Mouse (Mus musculus) left cerebral cortex, adult 2 months (tissue): ENCODE results near the gene Opcml. TPM values are rescaled to one million over a fixed set of nuclear protein-coding genes. Genes with fewer than 3 reads are reported as not detected.

Source experiments
- DNase-seq, 2 experiments: peaks; one replicate each; pipeline ENCODE4 v3.0.0; 2021 to 2022; ENCODE audit warnings: low spot score in 2 of 2, mixed read lengths in 1 of 2; ENCODE audit errors: extremely low spot score in 1 of 2
- H3K27ac ChIP-seq: fragments of 200-600 bp; 2 replicates; pipeline ENCODE4 v1.8.1; 2022
- H3K4me3 ChIP-seq: fragments of 200-600 bp; 2 replicates; pipeline ENCODE4 v1.8.1; 2022
- CTCF ChIP-seq: fragments of 200-600 bp; IDR thresholded peaks from 2 replicates; pipeline ENCODE4 v1.8.1; 2022; ENCODE audit warnings: antibody characterized with exemption, mild to moderate bottlenecking, moderate library complexity
- intact Hi-C: fragments of 180-260 bp; cut with DNase I; formaldehyde crosslinking; loops from one replicate; pipeline ENCODE4 v1.15.1; 2025
- total RNA-seq, 2 experiments: library from RNA; stranded (reverse); gene quantifications; 2 replicates each; pipeline ENCODE4 v1.2.3; 2021

Opcml gene
- total RNA-seq, 2 experiments from 2014 or later = 250 to 251 TPM

DNA sequence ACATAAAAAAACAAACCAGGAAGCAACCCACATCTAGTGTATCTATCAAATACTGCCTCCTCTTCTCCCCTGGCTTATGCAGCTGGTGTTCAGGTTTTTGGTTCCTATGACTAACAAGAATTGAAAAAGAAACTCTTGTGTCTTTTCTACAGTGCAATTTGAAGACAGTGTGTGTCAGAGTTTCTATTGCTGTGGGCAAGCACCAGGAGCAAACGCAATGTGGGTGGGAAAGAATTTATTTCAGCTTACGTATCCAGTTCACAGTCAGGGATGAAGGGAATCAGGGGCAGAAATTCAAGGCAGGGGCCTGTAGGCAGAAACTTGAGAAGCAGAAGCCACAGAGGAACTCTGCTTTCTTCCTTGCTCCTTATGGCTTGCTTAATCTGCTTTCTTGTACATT, 869.4 kb downstream of the Opcml start:
- H3K4me3 ChIP-seq = no peak overlapping the region
- intact Hi-C loops = loop anchor here (5.0 to 10.0 kb wide), 2 partner anchors 238 to 395 kb away; no protein-coding TSS in a partner anchor
- no peak for TF ChIP-seq CTCF
- DNase-seq = no peak
- H3K27ac ChIP-seq = no peak overlapping the region; the same call in 1 of the 2 replicates

DNA sequence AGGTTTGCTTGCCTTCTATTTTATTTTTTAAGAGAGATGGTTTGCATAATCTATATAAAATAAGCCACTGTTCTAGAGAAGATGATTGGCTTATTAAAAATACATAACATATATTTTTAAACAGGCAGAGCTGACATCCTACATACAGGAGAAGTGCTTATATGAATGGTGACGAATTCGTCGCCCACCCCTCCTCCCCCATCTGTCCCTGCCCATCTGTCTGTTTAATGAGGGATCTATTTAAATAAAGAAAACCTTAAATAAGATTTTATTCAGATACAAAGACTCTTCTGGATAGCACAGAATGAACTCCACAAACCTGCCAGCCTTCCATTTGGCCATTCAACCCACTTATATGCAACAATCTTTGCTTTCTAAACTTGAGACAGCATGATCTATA, 872.3 kb downstream of the Opcml start:
- no peak for TF ChIP-seq CTCF
- Histone ChIP-seq H3K27ac (peak overlapping the region; percentile 88), H3K4me3 (no peak overlapping the region)
- intact Hi-C loops = loop anchor here (1.0 to 5.0 kb wide), 3 partner anchors 76 to 241 kb away; no protein-coding TSS in a partner anchor
- peak; percentile 47 to 69 for DNase-seq

DNA sequence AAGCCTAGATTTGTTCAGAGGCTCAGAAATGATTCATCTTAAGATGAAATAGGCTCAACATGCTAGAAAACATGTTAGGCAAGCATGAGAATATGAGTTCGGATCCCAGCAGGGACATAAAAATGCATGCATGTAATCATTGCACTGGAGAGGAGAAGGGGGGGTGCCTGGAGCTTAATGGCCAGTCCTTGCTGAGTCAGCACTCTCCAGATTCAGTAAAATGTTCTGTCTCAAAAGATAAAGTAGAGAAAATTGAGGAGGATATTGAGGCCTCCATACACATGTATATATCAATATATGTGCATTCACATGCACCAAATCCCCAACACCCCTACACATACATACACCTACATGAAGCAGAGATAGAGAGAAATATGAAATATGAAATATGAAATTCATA, 889.7 kb downstream of the Opcml start:
- no peak for DNase-seq
- H3K27ac ChIP-seq = no peak overlapping the region
- H3K4me3 ChIP-seq = no peak overlapping the region
- intact Hi-C loops = no loop called here
- TF ChIP-seq CTCF = no peak

DNA sequence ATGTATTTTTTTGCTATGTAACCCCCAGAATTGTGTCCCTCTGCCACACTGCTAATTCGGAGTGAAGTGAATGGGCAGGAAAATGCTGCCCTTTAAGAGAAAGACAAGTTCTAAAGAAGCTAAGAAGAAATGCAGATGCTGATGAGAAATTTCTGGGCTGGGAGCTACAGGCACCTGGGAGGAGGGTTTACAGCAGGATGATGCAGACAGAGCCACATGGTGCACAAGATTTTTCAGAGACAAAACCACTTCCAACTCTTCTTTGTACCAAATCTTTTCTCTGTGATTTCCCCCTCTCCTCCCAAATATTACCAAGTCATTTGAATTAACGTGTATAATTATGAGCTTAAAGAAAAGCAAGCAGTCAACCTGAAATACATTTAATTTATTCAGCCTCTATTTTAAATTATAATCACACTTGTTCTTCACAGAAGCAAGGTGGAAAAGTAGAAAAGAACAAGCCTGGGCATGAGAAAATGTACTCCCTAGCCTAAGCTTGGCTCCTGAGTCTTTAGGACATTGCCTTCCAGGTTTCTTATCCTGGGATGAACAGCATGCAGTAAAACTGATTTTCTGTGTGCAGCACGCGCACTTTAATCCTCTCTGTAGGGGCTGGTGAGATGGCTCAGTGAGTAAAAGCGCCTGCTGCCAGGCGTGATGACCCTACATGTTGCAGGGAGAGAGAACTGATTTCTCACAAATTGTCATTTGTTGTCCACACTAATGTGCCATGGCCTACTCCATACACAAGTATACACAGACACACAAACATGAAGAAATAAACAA, 890.9 kb downstream of the Opcml start:
- H3K4me3 ChIP-seq = no peak overlapping the region
- TF ChIP-seq CTCF = no peak
- peak overlapping the region; percentile 55 for H3K27ac ChIP-seq
- DNase-seq = no peak
- intact Hi-C loops = no loop called here

DNA sequence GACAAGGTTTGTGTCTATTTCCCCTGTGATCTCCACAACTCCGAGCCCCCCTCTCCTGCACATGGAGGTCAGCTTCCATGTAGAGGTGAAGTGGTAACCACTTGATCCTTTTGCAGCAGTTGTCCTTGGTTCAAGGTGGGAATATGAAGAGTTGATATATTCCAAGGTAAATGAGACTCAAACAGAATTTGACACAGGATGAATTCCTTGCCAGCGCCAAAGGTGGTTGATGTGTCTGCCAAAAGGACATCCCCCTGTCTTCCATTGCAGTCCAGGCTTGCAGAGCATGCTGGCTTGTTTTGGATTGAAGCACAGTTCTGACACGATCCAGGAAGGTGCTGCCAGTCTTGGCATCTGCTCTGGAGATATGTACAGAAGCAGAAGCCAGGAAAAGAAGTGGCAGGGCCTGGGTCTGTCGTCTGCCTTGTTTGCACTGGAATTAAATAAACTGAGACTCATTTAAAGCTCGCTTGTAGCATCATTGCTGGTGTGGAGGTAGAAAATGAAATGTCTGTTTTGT, 893.4 kb downstream of the Opcml start:
- no peak for DNase-seq
- TF ChIP-seq CTCF = no peak
- Histone ChIP-seq H3K4me3 (no peak overlapping the region), H3K27ac (no peak overlapping the region)
- intact Hi-C loops = no loop called here

DNA sequence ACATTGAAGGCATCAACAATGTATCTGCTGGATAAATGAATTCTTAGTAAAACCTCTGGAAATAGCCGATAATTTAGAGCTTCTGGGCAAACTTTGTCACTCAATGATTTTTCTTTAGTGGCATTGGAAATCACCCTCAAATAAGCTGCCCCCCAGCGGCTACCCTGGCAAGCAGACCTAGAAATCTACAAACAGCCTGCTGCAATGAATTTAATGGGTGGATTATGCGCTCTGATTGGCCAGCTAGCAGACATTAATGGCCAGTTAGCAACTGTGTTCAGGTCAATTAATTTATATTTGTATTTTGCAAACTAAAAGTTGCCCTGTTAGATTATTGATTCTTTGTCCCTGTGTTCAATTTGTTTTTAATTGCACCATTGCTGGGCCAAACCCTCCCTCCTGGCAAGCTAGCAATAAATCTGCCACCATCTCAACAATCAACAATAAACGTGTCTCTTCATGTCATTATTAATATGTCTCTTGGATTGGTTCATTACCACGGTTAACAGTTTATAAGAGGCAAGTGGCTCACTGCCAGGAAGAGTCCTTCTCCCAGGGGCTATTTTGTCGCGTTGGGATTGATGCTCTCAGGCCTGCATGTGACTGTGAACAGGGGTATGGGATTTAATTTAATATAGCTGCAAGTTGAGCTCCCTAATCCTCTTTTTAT, 896.5 kb downstream of the Opcml start:
- no peak for DNase-seq
- no peak overlapping the region for H3K4me3 ChIP-seq
- peak; percentile 3; the same call in 1 of the 2 replicates for TF ChIP-seq CTCF
- intact Hi-C loops = no loop called here
- H3K27ac ChIP-seq = no peak overlapping the region

DNA sequence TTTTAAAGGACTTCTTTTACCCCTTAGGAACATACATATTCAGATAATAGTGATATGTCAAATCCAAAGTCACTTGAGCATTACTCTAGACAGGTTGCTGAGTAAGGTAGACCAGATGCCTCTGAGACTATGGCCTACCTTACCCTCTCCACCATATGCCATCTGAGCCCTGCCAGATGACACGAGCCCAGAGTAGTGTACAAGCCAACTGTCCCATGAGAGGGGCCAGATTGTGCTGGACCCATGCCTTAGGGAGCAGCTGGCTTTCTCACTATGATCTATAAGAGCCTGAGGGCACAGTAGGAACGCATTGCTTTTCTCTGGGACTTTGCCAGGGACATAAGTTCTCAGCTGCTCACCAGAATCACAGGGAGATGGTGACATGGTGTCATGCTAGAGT, 899.6 kb downstream of the Opcml start:
- DNase-seq = no peak
- H3K4me3 ChIP-seq = no peak overlapping the region
- intact Hi-C loops = no loop called here
- H3K27ac ChIP-seq = no peak overlapping the region
- no peak for TF ChIP-seq CTCF

DNA sequence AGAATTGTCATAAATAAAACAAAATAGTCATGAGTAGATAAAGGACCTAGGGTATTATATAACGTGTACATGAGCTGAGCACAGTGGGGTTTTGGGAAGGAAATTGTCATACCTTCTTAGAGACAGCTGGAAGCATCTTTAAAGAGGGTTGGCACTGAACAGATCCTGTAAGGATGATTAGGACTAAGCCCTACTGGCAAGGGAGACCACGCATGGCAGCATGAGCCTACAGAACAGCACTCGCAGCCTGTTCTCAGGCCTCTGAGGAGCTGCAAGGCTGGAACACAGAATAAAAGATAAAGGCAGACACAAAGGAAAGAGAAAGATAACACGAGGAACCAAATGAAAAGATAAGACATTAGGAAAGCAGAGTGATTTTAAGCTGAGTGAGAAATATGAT, 915.2 kb downstream of the Opcml start:
- TF ChIP-seq CTCF = no peak
- peak overlapping the region; percentile 33; the same call in 1 of the 2 replicates for H3K27ac ChIP-seq
- no peak overlapping the region for H3K4me3 ChIP-seq
- DNase-seq = no peak
- intact Hi-C loops = no loop called here

DNA sequence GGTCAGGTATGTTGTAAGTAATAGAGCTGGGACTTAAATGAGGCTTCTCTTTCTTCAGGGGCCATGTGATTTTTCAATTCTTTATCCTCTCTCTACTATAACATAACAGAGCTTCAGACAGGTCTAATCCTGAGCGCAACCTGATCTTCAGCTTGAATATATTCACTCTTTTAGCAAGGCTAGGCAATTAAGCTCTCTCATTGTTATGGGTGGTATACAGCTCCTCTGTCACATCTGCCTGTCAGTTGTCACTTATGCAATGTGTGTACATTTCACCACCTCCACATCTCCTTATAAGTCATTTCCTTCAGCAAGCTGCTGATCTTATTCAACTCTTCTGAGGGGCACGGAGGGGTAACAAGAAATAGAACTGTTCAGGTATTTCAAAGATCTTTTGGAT, 924.0 kb downstream of the Opcml start:
- no peak for TF ChIP-seq CTCF
- no peak overlapping the region for H3K4me3 ChIP-seq
- intact Hi-C loops = no loop called here
- DNase-seq = no peak
- no peak overlapping the region for H3K27ac ChIP-seq

DNA sequence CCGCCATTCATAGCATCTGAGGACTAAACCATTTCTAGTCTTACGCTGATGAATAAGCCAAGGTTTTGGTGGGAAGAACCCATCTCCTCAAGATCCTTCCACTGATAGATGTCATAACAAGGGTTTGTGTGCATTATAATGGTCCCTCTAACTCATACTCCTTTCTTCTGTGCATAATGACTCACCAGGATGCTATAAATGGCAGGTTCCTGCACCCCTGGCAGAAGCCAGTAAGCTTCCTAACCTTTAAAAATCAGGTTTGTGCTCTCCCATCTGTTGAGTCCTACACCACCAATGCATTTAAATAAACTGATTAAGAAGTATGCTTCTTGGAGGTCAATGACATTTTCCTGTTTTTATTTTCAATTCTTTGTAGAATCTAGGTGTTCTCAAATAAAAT, 929.6 kb downstream of the Opcml start:
- no peak for DNase-seq

DNA sequence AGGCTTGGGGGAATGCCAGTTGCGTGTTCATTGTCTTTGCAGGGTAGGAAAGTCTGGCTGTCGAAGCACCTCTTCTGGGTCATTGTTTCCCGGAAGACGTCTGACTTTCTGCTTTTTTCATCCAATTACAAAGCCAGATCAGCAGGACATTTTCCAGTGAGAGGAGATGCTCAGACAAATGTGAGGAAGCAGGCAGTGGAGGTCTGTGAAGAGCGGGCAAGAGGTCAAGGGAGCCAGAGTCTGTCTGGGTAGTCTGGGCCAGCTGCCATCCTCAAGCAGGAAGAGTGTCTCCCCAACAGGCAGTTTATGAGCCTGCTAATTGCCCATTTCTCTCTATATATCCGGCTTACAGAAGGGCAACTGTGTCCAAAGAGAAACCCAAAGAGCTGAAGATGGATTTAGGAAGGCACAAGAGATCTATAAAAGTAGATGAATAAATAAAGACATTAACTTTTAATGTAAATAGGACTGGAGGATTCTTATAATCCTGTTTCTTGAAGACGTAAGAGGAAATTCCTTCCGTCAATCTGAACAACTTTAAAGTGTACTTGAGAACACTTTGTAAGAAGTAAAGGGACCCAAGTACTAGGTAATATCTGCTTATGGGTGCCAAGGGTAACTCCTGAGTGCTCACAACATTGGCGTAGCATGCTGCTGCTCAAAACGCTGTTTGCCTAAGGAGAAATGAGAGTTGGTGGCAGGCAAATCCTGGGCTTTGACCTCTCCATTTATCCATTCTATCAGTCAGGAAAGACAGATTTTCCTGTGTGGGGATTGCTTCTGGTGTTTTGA, 941.4 kb downstream of the Opcml start:
- intact Hi-C loops = no loop called here
- Histone ChIP-seq H3K27ac (no peak overlapping the region), H3K4me3 (no peak overlapping the region)
- no peak for TF ChIP-seq CTCF
- no peak for DNase-seq

More for the DNA sequence above, 929.6 kb downstream of the Opcml start:
- intact Hi-C loops = no loop called here
- no peak for TF ChIP-seq CTCF
- Histone ChIP-seq H3K27ac (no peak overlapping the region), H3K4me3 (no peak overlapping the region)
